Mouse (Mus musculus) midbrain, embryonic 12.5 days (tissue): Measurements from ENCODE around the gene Dnaaf2. TPM values are rescaled to one million over a fixed set of nuclear protein-coding genes. Genes with fewer than 3 reads are reported as not detected.

Source experiments
- ATAC-seq: fragments of 200-750 bp; cut with Nextera tagmentation; 2 replicates; pipeline ENCODE4 v1.8.0; 2017; ENCODE audit warnings: low read depth, moderate TSS enrichment, moderate library complexity; ENCODE audit not compliant: low FRiP score
- H3K27ac ChIP-seq: fragments of 300-500 bp; sonication (generic); replicated peaks from 2 replicates; pipeline ENCODE4 v1.5.1; 2016; ENCODE audit warnings: mild to moderate bottlenecking
- H3K27me3 ChIP-seq: fragments of 300-500 bp; sonication (generic); 2 replicates; pipeline ENCODE4 v1.6.1; 2016; ENCODE audit warnings: mild to moderate bottlenecking
- H3K36me3 ChIP-seq: fragments of 300-500 bp; sonication (generic); 2 replicates; pipeline ENCODE4 v1.6.1; 2016
- H3K4me1 ChIP-seq: fragments of 300-500 bp; sonication (generic); 2 replicates; pipeline ENCODE4 v1.6.1; 2016
- H3K4me2 ChIP-seq: fragments of 300-500 bp; sonication (generic); replicated peaks from 2 replicates; pipeline ENCODE4 v1.6.1; 2016; ENCODE audit warnings: mild to moderate bottlenecking, moderate library complexity
- H3K4me3 ChIP-seq: fragments of 300-500 bp; sonication (generic); 2 replicates; pipeline ENCODE4 v1.5.1; 2016; ENCODE audit warnings: mild to moderate bottlenecking
- H3K9ac ChIP-seq: fragments of 300-500 bp; sonication (generic); replicated peaks from 2 replicates; pipeline ENCODE4 v1.6.1; 2016; ENCODE audit warnings: mild to moderate bottlenecking, moderate library complexity
- H3K9me3 ChIP-seq: fragments of 300-500 bp; sonication (generic); 2 replicates; pipeline ENCODE4 v1.6.1; 2016; ENCODE audit warnings: mild to moderate bottlenecking
- WGBS: fragments of 180-500 bp; shearing (Covaris S2); methylation state at CpG from one replicate; pipeline ENCODE4 v1.1.7; 2016; 5-methylcytosine and 5-hydroxymethylcytosine counted together
- polyA plus RNA-seq: library from polyadenylated mRNA; unstranded; fragments of >200 nt; fragmentation: Nextera tagmentation; extraction: Ambion mirVana; gene quantifications from 2 replicates; pipeline ENCODE4 v1.2.1, GENCODE M21; 2016

The Dnaaf2 gene
- polyA plus RNA-seq = 14.1 and 14.7 TPM in 2 replicates

DNA sequence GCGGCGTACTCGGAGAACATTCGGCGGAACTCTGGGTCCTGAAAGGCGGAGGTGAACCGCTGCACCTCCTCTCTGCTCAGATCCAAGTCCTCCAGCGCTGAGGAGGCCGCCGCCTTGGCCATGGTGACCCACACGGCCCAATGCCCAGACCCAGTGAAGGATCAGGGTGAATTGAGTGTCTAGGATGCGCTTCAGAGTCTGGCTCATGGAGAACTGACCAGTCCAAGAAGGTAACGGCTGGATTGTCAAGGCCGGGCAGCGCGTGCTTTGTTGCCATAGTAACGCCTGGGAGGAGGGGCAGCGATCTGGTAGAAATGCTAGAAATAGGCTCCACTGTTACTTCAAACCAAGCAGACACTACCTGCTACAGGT lies at the start of gene Dnaaf2:
TSS of gene Dnaaf2 (minus strand) at position 266 of the 372 bp plus-strand sequence.
- H3K9me3 ChIP-seq = no peaks in the 10 kb centered on the region
- H3K4me2 ChIP-seq = peak within 1 kb of the TSS; percentile 97
- peak within 1 kb of the TSS; percentile 93 for H3K27ac ChIP-seq
- peaks cover 18% of the 10 kb centered on the region for H3K36me3 ChIP-seq
- H3K4me1 ChIP-seq = peaks cover 26% of the 10 kb centered on the region
- no peaks in the 10 kb centered on the region for H3K27me3 ChIP-seq
- ATAC-seq = peak; percentile 38
- H3K4me3 ChIP-seq = peak within 1 kb of the TSS; percentile 95
- H3K9ac ChIP-seq = peak within 1 kb of the TSS; percentile 84
- WGBS = under 1% methylated on average over 18 of the region's 18 CpGs

DNA sequence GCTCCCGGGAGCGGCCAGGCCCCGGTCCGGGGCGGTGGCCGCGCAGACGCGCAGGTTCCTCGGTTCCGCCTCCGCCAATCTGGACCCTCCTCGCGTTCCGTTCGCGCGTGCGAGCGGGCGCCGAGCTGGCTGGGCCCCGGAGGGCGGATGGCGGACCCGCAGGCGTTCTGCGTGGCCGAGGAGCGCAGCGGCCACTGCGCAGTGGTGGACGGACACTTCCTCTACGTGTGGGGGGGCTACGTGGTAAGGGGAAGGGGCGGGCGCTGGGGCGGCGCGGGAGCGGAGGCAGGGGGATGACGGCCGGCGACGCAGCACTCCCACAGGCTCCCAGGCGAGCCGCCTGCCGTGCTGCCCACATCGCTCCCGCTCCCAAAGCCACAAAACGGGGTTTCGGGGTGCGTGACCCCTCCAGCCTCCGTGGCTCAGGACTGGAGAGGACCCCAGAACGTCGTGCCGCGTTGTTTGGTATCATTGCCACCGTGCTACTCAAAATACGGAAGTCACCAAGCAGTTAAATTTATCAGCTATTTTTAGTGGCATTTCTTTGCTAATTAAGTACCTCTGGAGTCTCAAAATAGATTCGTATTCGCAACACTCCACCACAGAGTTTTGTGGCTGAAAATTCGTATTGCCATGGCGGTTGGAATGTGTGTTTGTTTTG lies 43.7 kb upstream of the Dnaaf2 start:
- no peaks in the 10 kb centered on the region for H3K36me3 ChIP-seq
- peak overlapping the region; percentile 85 for H3K9ac ChIP-seq
- ATAC-seq = peak; percentile 97
- H3K9me3 ChIP-seq = no peaks in the 10 kb centered on the region
- no peaks in the 10 kb centered on the region for H3K4me1 ChIP-seq
- peak overlapping the region; percentile 78 for H3K27ac ChIP-seq
- peak overlapping the region; percentile 73 for H3K4me3 ChIP-seq
- peak overlapping the region; percentile 62 for H3K4me2 ChIP-seq
- no peaks in the 10 kb centered on the region for H3K27me3 ChIP-seq
- under 1% methylated on average over 61 of the region's 64 CpGs for WGBS

- 0% methylated on average over 3 of the region's 3 CpGs for WGBS
- H3K4me3 ChIP-seq = peak overlapping the region; percentile 73
- peak overlapping the region; percentile 85 for H3K9ac ChIP-seq
- peak overlapping the region; percentile 78 for H3K27ac ChIP-seq
- ATAC-seq = no peak
- H3K4me1 ChIP-seq = no peaks in the 10 kb centered on the region
- H3K27me3 ChIP-seq = no peaks in the 10 kb centered on the region
- no peaks in the 10 kb centered on the region for H3K9me3 ChIP-seq
- peak overlapping the region; percentile 62 for H3K4me2 ChIP-seq
- no peaks in the 10 kb centered on the region for H3K36me3 ChIP-seq
Observed at GRCm38 (mm10) chr12:69241405-69241770, 43.2 kb upstream of the Dnaaf2 start.

GRCm38 (mm10) chr12:69240876-69241275 lies 42.6 kb upstream of the Dnaaf2 start, which contains the start of gene Klhdc1:
Klhdc1 (plus strand) TSS chr12:69241176.
- ATAC-seq = no peak
- Histone ChIP-seq H3K4me2 (peak within 1 kb of the TSS; percentile 62), H3K36me3 (no peaks in the 10 kb centered on the region), H3K27ac (peak within 1 kb of the TSS; percentile 78), H3K4me3 (peak within 1 kb of the TSS; percentile 73), H3K27me3 (no peaks in the 10 kb centered on the region), H3K9ac (peak within 1 kb of the TSS; percentile 85), H3K9me3 (no peaks in the 10 kb centered on the region), H3K4me1 (no peaks in the 10 kb centered on the region)
- 74% methylated on average over 6 of the region's 6 CpGs for WGBS

- Histone ChIP-seq H3K4me3 (no peak overlapping the region), H3K27ac (no peak overlapping the region), H3K9ac (no peak overlapping the region), H3K27me3 (no peaks in the 10 kb centered on the region), H3K4me1 (no peaks in the 10 kb centered on the region), H3K36me3 (no peaks in the 10 kb centered on the region), H3K9me3 (no peaks in the 10 kb centered on the region), H3K4me2 (no peak overlapping the region)
- 40% methylated on average over 3 of the region's 3 CpGs for WGBS
- ATAC-seq = no peak
Observed at GRCm38 (mm10) chr12:69238284-69238683, 40.1 kb upstream of the Dnaaf2 start.

- no peaks in the 10 kb centered on the region for H3K4me1 ChIP-seq
- H3K36me3 ChIP-seq = no peaks in the 10 kb centered on the region
- ATAC-seq = no peak
Observed at GRCm38 (mm10) chr12:69235782-69236181, 37.6 kb upstream of the Dnaaf2 start.

DNA sequence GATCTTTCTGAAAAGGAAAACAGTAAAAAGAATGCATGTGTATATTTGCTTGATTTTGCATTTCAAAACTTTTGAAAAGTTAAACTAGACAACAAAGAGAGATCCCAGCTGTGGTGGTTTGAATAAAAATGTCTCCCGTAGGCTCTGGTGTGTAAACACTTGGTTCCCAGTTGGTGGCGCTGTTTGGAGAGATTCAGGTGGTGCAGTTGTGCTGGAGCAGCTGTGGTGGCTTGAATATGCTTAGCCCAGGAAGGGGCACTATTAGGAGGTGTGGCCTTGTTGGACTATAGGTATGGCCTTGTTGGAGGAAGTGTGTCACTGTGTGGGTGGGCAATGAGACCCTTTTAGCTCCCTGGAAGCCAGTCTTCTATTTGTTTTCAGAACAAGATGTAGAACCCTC lies 31.0 kb upstream of the Dnaaf2 start:
- H3K9ac ChIP-seq = no peak overlapping the region
- H3K4me3 ChIP-seq = no peak overlapping the region
- no peaks in the 10 kb centered on the region for H3K9me3 ChIP-seq
- H3K4me2 ChIP-seq = no peak overlapping the region
- no peak for ATAC-seq
- H3K27ac ChIP-seq = no peak overlapping the region
- WGBS = 65% methylated on average over 2 of the region's 2 CpGs
- H3K27me3 ChIP-seq = no peaks in the 10 kb centered on the region
- no peaks in the 10 kb centered on the region for H3K36me3 ChIP-seq
- H3K4me1 ChIP-seq = peaks cover 10% of the 10 kb centered on the region; the same call in 1 of the 2 replicates

More at GRCm38 (mm10) chr12:69235782-69236181, 37.6 kb upstream of the Dnaaf2 start:
- no peak overlapping the region for H3K4me3 ChIP-seq
- no peak overlapping the region for H3K4me2 ChIP-seq
- 94% methylated on average over 6 of the region's 6 CpGs for WGBS
- no peaks in the 10 kb centered on the region for H3K9me3 ChIP-seq
- H3K27ac ChIP-seq = no peak overlapping the region
- no peaks in the 10 kb centered on the region for H3K27me3 ChIP-seq
- H3K9ac ChIP-seq = no peak overlapping the region

GRCm38 (mm10) chr12:69227776-69228466 lies 29.7 kb upstream of the Dnaaf2 start, which contains the start of gene Pole2:
Pole2 (minus strand) TSS chr12:69228195.
- Histone ChIP-seq H3K4me3 (peak within 1 kb of the TSS; percentile 70), H3K4me1 (peaks cover 10% of the 10 kb centered on the region; the same call in 1 of the 2 replicates), H3K36me3 (no peaks in the 10 kb centered on the region), H3K9me3 (no peaks in the 10 kb centered on the region), H3K4me2 (peak within 1 kb of the TSS; percentile 58), H3K27ac (0 out of 2 replicates have a peak within 1 kb of the TSS, but pooled peaks have one; percentile 39), H3K27me3 (no peaks in the 10 kb centered on the region), H3K9ac (peak within 1 kb of the TSS; percentile 60)
- ATAC-seq = peak; percentile 94
- under 1% methylated on average over 37 of the region's 37 CpGs for WGBS

DNA sequence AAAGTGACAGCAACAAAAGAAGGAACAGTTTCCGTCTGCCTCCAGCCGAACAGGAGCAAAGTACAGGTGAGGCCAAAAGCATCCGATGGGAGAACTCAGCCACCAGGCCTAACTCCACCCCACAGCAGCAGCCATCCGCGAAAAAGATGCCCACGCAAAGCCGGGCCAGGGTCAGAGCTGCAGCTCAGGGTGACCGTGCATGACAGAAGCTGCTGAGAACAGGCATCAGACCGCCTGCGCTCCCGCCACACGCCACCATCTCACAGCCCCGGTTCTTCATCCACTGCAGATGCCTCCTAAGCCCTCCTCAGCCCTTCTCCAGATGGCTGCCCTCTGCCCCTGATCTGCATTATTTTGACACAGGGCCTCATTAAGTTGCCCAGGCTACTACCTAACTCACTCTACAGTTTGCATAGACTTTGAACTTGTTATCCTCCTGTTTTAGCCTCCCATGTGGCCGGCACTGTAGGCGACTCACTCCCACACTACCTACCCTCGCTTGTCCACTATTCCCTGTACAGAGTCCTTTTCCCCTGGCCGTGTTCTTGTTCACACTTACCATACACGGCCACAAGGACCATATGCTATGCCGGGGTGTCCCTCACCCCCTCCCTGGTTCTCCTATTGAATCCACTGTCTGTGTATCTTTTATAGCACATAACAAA lies 22.5 kb upstream of the Dnaaf2 start:
- H3K36me3 ChIP-seq = peaks cover 25% of the 10 kb centered on the region; the same call in 1 of the 2 replicates
- WGBS = 88% methylated on average over 19 of the region's 19 CpGs
- H3K4me3 ChIP-seq = no peak overlapping the region
- no peak for ATAC-seq
- no peak overlapping the region for H3K9ac ChIP-seq
- no peaks in the 10 kb centered on the region for H3K9me3 ChIP-seq
- H3K4me2 ChIP-seq = no peak overlapping the region
- H3K27me3 ChIP-seq = no peaks in the 10 kb centered on the region
- no peaks in the 10 kb centered on the region for H3K4me1 ChIP-seq
- no peak overlapping the region for H3K27ac ChIP-seq

DNA sequence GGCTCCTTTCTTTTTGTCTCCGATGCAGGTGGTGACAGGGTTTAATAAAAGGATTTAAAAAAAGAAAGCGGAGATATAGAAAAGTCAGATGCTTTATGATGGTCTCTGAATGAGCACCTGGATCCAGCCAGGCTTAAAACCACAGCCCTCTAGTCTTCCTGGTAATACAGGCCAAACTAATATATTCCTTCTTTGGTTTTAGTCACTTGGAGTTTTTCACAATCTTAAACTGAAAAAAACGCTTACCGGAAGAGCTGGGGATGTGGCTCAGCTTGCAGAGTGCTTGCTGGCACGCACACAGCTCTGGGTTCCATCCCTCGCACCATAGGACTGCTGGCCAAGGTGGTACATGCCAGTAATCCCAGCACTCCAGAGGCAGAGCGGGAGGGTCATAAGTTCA lies 18.4 kb upstream of the Dnaaf2 start:
- Histone ChIP-seq H3K36me3 (peaks cover 54% of the 10 kb centered on the region), H3K4me3 (no peak overlapping the region), H3K4me2 (no peak overlapping the region), H3K4me1 (no peaks in the 10 kb centered on the region), H3K27ac (no peak overlapping the region), H3K9me3 (no peaks in the 10 kb centered on the region), H3K9ac (no peak overlapping the region), H3K27me3 (no peaks in the 10 kb centered on the region)
- no peak for ATAC-seq
- WGBS = 95% methylated on average over 7 of the region's 7 CpGs

DNA sequence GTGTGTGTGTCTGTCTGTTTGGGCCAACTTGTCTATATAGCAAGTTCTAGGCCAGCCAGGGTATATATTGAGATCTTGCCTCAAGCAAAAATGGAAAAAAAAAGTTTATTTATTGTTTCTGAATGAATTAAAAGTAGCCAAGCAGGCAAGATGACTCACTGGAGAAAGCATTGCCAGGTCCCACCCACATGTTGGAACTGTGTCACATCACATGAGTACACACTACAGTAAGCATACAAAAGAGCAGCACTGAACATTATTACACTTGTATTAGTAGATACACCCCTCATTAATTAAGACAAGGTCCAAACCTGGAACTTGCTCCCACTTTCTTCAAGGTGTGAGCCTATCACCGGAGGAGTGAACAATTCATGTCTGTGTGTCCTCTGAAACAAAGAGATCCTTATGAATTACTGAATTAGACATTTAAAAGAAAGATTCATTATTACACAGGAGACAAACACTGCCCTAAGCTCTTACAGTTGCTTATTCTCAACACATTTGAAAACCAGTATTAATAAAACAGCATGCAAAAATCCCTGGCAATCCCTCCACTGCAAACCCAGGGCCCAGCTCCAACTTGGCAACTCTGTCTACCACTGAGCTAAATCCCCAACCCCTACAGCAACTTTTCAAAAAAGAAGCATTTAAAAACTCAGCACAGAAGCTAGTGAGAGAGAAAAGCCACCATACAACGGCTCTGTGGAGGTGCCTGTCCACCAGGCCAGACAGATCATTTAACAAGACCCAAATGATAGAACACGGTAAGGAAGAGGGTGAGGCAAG lies 17.0 kb upstream of the Dnaaf2 start:
- ATAC-seq = no peak
- H3K4me1 ChIP-seq = no peaks in the 10 kb centered on the region
- H3K9me3 ChIP-seq = no peaks in the 10 kb centered on the region
- 90% methylated on average over 3 of the region's 3 CpGs for WGBS
- H3K36me3 ChIP-seq = peaks cover 50% of the 10 kb centered on the region
- H3K4me3 ChIP-seq = no peak overlapping the region
- no peak overlapping the region for H3K4me2 ChIP-seq
- no peak overlapping the region for H3K27ac ChIP-seq
- no peak overlapping the region for H3K9ac ChIP-seq
- no peaks in the 10 kb centered on the region for H3K27me3 ChIP-seq
